Mouse (Mus musculus) hematopoietic stem cell, adult 5-6 weeks (primary cell): ENCODE data around the gene Arl4a. TPM values are rescaled to one million over a fixed set of nuclear protein-coding genes. Genes with fewer than 3 reads are reported as not detected.

Source experiments
- ATAC-seq, 2 experiments: fragments of 125-278 bp in 1 of 2; replicated peaks in 1 of 2; 2 replicates each; pipeline ENCODE4 v1.8.0; 2016 to 2017; ENCODE audit warnings: inconsistent platforms in 2 of 2, mild to moderate bottlenecking in 2 of 2, moderate number of reproducible peaks in 2 of 2, low read depth in 1 of 2, moderate TSS enrichment in 1 of 2; ENCODE audit not compliant: low FRiP score in 2 of 2, poor library complexity in 2 of 2, severe bottlenecking in 2 of 2, insufficient read depth in 1 of 2, low TSS enrichment in 1 of 2
- total RNA-seq: library from RNA; stranded (forward); fragments of 172-1452, 232-1000 nt; gene quantifications from 2 replicates; pipeline ENCODE4 v1.2.3, GENCODE M21; 2017

Arl4a gene
- total RNA-seq, 1 experiment from 2014 or later: 39.1 TPM

GRCm38 (mm10) chr12:40017955-40018505, 19.8 kb downstream of the Arl4a start:
- peak; percentile 25 to 26; a peak in 1 of 4 replicates for ATAC-seq

DNA sequence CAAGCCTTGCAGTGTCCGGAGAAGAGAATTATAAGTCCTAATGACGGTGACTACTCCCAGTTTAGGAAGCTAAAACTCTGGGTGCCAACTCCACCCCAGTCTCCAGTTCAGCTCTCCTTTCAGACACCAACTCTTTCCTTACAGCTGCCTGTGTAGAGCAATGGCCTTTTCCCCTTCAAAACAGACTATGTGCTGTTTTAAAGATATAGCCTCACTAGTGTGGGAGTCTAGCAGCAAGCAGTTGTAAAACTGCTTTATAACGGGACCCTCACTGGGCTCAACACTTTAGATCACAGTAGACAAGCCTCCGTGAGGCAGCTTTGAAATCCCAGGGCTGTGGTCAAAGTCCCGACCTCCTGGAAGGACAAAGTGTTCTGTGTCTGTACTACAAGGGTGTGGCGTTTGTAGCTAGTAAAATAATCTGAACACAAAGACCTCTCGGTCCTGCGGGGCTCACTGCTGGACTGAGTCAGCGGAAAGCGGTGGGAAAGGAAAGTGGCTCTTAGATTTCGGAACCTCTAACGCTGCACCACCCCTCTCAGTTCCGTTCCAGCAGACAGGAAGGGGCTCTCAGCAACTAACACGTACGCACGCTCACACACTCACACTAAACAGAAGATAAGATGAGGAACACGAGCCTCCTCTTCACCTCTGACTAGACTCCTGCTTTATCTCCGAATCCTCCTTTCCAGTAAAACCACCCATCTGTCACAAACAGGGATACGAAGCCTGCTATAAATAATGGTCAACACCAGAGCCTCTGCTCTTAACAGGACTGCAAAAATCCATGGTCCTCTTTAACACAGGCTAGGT, 21.0 kb downstream of the Arl4a start:
- peak; percentile 88 to 94 for ATAC-seq

DNA sequence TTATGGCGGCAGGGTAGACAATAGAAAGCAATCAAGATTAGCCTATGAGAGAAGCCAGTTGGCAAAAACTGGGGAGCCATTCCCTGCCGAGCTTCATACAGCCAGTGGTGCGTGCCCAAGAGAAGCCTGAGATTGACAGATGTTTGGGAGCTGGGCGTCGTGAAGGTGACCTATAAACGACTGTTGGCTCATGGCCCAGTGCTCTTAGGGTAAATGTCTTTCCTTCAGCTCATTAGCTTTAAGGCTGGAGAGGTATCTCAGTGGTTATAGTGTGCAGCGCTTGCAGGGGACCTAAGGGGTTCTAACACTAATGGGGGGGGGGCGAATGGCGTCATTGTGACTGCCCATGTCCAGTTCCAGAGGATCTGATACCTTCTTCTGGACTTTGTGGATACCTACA, 21.8 kb downstream of the Arl4a start:
- no peak for ATAC-seq

- ATAC-seq: no peak
Observed at GRCm38 (mm10) chr12:40009866-40010265, 28.0 kb downstream of the Arl4a start.

DNA sequence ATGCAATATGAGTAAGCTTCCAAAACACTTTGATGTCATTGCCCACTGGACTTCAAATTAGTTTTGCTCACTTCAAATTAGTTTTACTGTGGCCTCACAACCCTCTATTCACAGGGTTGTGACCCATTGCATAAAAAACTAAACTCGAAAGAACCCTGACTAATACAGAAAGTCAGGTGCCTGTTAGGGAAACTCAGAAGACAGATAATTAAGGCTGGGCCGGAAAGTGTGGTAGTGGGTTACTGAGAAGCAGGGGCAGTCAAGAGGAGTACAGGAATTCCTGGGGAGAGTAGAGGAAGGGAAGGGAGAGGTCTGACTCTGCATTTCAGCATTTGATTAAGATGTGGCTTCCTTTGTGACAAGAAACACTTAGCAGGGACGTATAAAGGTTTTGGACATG, 29.4 kb downstream of the Arl4a start:
- peak in 1 of 2 experiments; percentile 32; a peak in 2 of 4 replicates for ATAC-seq

GRCm38 (mm10) chr12:40004766-40005165, 33.1 kb downstream of the Arl4a start:
- ATAC-seq: no peak

DNA sequence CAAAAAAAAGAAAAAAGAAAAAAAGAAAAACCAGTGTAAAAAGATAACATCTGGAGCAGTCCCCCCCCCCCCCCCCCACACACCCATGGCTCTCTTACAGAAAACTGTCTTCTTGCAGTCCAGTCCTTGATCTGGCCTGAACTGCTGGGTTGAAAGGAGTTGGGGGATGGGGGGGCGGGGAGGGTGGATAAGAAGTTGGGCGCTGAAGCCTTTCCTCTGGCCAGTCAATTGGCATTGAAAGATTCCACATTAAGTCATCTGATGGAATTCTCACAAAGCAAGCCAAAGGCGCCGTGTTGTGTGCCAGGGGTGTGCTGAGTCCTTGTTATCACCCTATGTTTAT, 39.0 kb downstream of the Arl4a start:
- ATAC-seq: no peak

GRCm38 (mm10) chr12:39998070-39998852, 39.6 kb downstream of the Arl4a start:
- ATAC-seq: no peak; a peak in 1 of 4 replicates

DNA sequence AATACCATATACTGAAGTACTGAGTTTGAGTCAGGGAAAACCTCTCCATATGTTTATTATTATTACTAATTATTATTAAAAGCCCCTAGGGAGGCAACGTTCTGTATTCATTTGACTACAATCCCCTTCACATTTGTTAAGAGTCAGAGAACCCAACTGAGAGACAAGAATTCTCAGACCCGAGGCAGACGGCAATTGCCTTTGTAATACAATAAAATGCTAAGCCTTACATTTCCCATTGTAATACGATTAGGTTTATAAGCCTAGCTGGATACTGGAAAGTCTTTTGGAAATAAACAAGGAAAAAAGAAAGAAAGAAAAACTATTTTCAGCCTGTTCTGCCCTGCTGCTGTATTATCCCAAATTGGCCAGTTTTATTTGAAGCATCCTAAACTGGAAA, 40.2 kb downstream of the Arl4a start:
- ATAC-seq: no peak

GRCm38 (mm10) chr12:39996015-39996414, 41.8 kb downstream of the Arl4a start:
- no peak for ATAC-seq

DNA sequence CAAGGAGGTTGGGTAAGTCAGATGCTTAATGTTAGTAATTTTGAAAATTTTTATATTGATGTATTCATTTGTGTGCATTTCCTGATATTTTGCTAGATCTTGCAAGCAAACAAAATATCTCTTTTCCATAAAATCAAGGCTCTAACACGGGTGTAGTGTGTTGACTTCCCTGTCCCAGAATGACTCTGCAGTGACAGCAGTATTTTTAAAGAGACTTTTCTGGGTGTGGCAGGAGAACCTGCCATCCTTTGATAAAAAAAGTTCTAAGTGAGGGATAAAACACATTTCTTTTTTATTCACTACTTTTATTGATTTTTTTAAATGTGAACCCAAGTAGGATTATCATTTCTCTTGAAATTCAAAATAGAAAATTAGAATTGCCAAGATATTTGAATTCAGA, 42.2 kb downstream of the Arl4a start:
- no peak for ATAC-seq

DNA sequence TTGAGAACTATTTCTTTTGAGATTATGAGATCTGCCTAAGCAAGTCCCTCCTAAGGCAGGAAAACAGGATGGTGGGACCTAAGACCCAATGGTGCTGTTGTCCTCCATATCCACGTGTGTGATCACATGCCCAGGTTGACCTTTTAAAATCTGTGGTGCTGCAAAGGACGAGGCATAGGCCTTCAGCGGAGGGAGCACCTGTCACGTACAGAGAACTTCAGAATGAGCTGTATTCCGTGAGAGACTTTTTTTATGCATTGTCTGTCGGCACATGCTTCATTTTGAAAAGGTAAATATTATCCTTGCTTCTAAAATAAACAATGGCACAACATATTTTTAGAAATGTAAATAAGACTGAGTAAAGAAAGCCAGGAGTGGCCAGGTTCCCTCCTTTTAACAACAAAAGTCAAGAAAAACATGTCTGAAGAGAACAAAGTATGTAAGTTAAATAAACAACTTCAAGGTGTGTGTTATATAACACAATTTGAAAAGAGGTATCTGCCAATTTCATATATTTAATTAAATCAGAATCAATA, 45.0 kb downstream of the Arl4a start:
- ATAC-seq: no peak

GRCm38 (mm10) chr12:39990830-39991780, 46.7 kb downstream of the Arl4a start:
- no peak for ATAC-seq

- no peak for ATAC-seq
Observed at GRCm38 (mm10) chr12:39989136-39989535, 48.7 kb downstream of the Arl4a start.

DNA sequence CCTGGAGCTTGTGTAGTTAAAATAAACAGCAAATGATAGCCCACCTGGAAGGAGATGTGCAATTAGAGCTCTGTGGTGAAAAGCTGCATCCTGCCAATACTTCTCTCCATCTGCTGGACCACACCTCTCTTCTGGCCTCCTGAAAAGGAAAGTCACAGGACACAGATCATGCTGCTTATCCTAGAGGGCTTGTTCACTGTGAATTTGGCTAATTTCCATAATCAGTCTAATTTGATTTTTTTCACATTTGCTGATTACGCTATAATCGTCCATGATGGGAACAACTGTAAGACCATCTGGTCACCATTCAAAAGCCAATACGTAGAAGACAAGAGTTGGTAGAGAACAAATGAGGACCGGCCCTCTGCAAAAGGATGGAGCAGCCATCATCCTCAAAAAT, 50.6 kb downstream of the Arl4a start:
- ATAC-seq: no peak

GRCm38 (mm10) chr12:39985639-39986038, 52.2 kb downstream of the Arl4a start:
- no peak for ATAC-seq

GRCm38 (mm10) chr12:39979792-39980191, 58.0 kb downstream of the Arl4a start:
- ATAC-seq: no peak
